Mouse (Mus musculus): Measurements from ENCODE around the gene Grap2. TPM values are rescaled to one million over a fixed set of nuclear protein-coding genes. Genes with fewer than 3 reads are reported as not detected.
A peak's percentile ranks its signal among the peaks of the same experiment; 100 is the strongest.

Gene Grap2
- total RNA-seq, 2 experiments from 2014 or later, result 1.6 to 2.0 TPM

DNA sequence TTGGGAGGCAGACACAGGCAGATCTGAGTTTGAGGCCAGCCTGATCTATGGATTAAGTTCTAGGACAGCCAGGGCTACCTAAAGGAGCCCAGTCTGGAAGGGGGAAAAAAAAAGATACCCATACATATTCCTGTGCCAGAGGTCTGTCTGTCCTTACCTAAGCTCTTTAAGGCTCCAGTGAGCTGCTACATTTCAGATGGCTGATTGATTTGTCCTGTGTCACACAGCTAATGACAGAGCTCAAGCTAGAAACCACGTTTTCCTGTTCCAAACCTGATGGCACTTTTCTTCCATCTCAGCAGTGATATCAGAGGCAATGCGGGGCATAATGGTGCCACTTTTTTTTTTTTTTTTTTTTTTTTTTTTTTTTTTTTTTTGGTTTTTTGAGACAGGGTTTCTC lies 58.9 kb downstream of the Grap2 start:
- DNase-seq, result no peak
- intact Hi-C loops (cut with DNase I), result no loop called here

DNA sequence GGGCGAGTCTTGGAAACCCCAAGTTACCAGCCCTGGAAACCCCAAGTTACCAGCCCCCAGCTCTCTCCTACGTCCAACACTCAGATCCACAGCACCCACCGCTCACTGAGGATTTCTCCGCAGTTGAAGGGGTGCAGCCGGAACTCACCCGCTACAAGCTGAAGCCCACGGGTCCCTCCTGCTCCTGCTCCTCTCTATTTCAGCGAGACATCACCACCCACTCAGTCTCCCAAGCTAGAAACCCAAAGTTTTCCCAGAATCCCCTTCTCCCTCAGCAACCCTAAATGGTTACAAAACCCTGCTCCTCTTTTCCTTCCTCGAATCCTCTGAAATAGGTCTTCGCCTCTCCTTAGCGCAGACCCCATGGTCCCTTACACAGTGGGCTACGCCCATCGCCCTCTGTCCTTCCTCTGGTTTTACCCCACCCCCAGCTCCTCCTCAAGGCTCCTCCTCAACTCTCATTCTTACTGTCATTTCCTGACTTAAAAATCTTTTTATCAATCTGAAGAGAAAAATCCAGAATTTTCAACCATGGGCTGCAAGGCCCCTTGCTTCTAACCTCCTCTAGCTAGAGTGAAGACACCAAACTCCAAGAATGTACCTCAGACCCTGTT lies 60.0 kb downstream of the Grap2 start:
- no peak for DNase-seq
- intact Hi-C loops (cut with DNase I), result no loop called here

DNA sequence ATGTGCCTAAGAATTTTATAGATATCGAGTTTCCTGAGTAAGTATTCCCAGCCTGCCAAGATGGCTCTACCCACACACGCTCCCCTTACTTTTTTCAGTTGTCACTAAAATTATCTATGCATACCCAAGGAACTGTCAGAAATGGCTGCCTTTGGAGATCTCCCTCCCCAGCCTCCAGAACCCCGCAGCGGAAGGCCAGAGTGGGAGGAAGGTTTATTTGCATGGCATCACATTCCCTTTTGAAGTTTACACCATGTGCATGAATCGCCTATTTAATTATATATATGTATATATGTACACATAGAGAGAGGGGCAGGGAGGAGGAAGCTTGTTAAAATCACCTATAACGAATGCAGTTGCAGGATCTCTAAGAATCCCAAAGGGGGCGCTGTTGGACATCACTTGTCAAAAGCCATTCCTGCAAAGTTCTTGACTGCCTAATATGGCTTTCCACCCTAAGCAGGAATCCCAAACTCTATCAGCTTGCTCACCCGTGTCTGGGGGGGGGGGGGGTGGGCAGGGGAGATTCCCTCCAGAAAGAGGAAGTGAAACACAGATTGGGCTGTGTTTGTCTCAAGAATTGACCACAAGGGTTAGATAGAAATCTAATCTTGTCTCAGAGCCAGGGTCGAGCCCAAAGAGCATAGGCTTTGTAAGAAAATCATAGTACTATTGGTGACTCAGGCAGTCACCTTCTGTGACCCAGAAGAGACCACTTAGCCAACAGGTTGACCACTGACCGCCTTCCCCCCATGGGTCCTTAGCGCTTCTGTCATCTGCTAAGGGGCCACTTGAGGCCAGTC lies 62.2 kb downstream of the Grap2 start:
- peak; percentile 30 to 57 for DNase-seq
- intact Hi-C loops (cut with DNase I), result loop anchor here (2.0 kb wide), 1 partner anchor 60 kb away; no protein-coding TSS in a partner anchor

DNA sequence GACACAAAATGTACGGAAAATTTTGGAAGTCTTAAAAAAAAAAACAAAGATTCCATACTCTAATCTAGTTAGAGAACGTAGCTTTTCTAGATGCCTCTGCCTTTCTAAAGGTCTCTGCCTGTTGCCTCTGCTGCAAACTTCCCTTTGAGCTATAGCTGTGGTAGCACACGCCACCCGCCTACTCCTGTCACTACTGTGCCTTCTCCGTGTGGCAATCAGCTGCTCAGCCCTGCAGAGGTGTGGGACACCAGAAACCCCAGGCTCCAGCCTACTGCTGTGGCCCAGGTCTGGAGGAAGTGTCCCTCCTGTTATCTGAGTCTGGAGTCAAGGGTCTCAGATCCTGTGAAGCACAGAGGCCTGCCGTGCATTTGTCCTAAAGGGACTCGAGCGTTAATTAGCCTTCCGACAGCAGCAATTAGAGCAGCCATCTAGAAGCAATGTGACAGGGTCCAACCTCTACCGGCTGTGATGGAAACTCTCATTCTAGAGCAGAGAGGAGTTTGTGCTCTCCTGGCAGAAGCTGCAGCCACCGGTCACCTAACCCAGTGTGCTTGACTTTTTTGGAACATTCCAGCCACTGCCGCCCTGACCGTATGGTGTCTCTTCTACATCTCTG lies 64.5 kb downstream of the Grap2 start:
- no peak for DNase-seq
- intact Hi-C loops (cut with DNase I), result no loop called here

DNA sequence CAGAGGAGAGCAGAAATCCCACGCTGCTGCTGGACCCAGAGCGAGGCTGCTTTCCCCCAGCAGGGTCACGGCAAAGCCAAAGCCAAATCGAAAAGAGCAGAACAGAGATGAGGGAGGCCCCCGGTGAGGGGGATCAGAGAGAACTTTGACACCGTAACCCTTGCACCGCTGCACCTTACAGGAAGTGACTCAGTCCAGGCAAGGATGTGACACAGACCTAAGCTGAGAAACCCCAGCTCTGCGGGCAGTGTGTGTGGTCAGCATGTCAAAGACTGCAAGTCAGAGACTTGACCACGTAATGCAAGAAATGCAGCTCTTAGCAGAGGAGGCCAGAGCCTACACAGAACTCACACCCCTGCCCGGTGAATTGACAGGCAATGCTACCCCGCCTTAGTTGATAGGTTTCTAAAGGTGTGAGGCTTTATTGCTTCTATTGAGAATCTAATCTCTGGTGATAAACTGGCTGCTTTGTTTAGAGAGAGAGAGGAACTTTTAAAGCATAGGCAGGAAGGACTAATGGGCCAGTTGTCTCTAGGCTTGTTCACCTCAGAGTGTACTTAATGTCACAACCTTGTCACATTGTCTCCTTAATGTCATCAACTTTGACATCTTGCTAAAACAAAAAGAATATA lies 66.8 kb downstream of the Grap2 start:
- intact Hi-C loops (cut with DNase I), result no loop called here
- no peak for DNase-seq

DNA sequence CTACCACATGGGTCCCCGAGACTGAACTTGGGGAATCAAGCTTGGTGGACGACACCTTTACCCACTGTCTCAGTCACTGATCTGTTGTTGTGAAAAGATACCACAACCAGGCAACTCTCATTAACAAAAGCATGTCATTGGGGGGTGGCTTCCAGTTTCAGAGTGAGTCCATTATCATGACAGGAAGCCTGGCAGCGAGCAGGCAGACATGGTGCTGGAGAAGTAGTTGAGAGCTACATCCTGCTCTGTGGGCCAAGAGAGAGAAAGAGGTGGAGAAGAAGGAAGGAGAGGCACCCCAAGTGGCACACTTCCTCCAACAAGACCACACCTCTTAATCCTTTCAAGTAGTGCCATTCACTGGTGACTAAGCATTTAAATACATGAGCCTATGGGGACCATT lies 67.5 kb downstream of the Grap2 start:
- intact Hi-C loops (cut with DNase I), result no loop called here

DNA sequence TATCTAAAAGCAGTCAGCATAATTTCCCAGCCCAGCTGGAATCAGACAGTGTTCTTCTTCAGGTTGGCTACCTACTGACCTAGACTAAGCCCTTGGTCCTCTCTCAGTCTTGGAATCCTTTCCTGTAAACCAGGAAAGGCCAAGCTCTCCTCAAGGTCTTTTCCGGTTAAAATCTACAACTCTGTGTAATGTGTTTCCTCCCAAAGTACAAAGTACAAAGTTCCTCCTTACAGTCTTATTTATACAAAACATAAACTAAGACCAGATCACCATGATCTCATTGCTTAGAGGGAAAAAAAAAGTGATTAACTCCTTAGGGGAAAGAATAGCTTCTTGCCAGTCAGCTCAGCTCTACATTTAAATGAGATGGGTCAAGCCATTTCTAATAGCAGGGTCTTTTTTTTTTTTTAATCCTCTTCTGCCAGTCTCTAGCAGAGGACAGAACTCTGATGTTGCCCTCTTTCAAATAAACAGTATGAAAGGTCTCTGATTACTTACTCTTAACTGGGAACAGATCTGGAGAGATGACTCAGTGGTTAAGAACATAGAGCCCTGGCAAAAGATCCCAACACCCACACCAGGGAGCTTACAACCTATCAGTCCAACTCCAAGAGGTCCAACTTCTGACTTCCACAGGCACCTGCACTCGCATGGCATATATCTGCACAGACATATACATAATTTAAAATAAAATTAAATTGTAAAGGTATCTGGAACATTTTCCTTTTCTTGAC lies 69.5 kb downstream of the Grap2 start:
- DNase-seq, result no peak
- intact Hi-C loops (cut with DNase I), result no loop called here

More for the DNA sequence above, 67.5 kb downstream of the Grap2 start:
- no peak for DNase-seq

DNA sequence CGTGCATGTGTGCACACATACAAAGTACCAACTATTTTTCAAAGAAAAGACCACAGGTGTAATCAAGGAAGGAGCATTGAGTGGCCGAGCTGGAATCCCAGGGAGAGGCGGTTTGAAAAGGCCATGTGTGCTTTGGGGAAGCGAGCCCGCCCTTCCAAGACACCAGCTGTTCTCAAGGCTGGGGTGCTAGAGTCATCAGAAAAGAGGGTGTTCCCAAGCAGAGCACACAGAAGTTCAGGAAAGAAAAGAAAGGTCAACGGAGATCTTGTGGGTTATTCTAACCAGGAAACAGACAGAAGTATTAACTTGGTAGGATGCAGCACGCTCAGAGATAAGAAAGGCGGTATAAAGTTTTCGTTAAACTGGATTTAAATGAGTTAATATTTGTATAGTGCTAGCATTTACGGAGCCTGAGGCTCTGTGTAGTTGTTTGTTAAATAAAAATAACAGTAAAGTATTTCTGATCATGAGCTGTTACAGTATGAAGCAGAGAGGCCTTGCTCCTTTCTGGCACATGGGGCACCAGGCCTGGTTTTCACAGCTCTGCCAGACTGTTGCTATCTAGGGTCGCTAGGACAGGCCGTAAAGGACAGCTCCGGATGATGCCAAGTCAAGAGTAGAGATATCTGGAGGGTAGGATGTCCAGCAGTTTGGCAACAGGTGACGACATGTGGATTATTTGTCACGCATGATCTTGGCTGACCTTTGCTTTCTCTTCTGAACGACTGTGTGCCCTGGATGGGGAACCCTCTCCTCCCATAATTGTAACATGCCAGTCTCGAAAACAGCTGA lies 72.8 kb downstream of the Grap2 start:
- DNase-seq, result peak in 1 of 2 experiments; percentile 19
- intact Hi-C loops (cut with DNase I), result no loop called here

DNA sequence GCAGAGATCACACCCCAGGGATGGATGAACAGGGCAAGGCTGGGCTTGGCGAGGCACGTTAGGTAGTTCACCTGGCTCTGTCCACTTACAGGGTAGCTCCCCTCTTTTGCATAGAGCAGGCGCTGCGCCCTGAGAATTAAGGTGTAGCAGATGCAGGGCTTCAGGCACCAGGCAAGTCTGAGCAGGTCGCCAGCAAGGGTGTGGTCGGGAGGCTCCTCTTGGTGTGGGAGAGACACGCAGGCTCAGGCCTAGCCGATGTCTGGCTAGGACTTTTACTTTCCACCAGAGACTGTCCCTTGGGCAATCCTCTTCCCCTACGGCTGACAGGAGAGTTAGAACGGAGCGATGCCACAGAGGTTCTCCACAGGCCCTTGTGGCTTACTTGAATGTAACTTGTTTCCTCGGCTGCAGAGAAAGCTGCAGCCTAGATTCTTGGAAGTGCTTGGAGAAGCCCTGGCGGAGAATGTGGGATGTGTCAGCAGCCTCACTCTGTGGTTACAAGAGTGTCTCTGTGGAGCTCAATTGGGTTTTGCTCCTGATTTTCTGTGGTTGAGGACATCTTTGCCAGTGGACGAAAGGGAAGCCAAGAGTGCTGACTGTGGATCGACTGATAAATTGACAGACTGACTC lies 76.7 kb downstream of the Grap2 start:
- DNase-seq, result no peak
- intact Hi-C loops (cut with DNase I), result no loop called here

DNA sequence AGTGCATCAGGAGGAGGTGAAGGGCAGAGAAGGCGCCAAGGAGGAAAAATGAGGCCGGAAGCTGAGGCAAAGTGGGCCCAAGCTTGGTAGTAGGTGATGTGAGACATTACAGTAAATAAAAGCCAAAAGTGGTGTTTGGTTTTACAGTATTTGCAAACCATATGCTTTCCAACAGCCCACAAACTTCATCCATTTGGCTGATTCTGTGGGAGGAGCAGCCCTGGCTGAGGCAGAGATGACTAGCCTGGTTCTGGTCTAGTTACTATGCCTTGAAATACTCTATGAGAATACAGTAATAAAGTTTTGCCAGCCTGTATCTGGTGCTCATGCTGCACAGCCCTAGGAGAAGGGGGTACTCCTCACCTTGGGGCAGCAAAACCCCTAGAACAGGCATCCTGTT lies 78.0 kb downstream of the Grap2 start:
- intact Hi-C loops (cut with DNase I), result no loop called here
- DNase-seq, result no peak

DNA sequence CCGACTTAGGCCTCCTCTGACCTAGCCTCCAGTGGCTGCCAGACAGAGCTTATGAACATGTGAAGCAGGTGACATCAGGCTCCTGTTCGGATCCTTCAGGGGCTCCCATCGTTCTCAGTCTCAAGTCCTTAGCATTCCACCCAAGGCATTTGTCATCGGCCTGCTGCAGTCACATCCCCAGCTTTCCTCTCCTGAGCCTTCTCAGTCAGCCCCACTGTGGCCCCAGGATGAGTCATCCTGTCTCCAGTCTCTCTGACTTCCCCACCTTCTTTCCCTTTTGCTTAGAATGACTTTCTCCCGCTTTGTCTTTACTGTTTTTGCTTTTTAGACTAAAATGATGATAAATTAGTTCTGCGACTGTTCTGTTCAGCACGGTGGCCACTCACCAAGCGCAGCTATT lies 81.5 kb downstream of the Grap2 start:
- intact Hi-C loops (cut with DNase I), result no loop called here
- no peak for DNase-seq

DNA sequence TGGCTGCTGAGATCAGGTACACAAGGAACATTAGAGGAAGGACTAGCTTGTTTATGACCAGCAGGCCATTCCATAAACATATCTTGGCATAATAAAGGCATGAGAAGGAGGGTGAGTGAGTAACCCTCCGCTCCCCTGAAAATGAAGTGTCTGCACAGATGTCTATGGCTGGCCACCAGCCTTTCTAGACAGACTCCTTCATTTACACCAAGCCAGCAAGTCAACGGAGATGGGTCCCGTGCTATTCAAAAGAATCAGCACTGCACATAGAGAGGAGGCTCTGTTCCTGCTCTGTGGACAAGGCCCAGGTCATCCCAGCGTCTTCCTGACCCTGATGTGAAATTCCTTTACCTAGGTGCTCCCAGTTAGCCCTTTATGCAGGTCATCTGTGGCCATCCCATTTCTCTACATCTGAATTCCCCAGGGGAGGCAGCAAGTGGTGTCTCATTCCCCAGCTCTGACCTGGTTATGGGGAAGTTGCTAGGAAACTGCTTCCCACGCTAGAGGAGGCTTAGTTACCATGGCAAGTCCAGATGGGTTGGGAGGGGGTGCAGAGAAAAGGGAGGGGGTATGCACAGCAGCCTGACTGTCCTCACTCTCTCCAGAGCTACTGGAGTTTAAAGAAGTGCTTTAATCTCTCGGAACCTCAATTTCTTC lies 86.5 kb downstream of the Grap2 start:
- DNase-seq, result no peak
- intact Hi-C loops (cut with DNase I), result no loop called here

DNA sequence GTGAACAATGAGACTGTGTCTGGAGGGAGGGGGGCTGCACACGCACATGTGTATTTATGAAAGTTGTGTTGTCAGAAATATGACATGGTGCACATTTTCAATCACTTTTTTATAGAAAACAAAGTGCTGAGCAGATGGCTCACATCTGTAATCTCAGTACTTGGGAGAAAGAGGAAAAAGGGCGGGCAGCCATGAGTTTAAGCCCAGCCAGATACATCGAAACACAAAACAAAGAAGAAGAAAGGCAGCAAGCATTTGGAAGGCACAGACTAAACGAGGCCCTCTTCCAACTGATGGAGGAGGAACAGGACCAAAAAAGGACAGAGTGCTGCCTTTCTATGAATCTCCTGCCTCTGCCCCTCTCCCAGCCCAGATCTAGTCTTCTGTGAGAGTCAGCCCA lies 88.6 kb downstream of the Grap2 start:
- intact Hi-C loops (cut with DNase I), result no loop called here
- DNase-seq, result peak; percentile 38 to 43

DNA sequence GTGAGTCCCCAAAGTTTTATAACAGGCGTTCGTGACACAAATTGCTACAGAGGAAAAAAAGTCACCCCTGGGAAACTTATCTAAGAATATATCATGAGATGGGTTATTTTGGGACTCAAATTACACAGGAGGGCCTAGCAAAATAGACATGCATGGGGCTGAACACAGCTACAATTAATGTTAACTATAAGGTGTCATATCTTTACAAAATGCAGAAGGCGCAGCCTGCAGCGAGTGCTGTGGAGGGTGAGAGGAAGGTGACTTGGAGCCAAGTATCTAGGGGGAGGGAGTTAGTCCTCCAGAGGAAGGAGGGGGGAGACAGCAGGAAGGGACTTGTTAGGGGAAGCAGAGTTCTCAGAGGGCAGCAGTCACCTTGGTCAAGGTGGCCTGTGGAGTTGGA lies 92.0 kb downstream of the Grap2 start:
- intact Hi-C loops (cut with DNase I), result no loop called here
- DNase-seq, result no peak

DNA sequence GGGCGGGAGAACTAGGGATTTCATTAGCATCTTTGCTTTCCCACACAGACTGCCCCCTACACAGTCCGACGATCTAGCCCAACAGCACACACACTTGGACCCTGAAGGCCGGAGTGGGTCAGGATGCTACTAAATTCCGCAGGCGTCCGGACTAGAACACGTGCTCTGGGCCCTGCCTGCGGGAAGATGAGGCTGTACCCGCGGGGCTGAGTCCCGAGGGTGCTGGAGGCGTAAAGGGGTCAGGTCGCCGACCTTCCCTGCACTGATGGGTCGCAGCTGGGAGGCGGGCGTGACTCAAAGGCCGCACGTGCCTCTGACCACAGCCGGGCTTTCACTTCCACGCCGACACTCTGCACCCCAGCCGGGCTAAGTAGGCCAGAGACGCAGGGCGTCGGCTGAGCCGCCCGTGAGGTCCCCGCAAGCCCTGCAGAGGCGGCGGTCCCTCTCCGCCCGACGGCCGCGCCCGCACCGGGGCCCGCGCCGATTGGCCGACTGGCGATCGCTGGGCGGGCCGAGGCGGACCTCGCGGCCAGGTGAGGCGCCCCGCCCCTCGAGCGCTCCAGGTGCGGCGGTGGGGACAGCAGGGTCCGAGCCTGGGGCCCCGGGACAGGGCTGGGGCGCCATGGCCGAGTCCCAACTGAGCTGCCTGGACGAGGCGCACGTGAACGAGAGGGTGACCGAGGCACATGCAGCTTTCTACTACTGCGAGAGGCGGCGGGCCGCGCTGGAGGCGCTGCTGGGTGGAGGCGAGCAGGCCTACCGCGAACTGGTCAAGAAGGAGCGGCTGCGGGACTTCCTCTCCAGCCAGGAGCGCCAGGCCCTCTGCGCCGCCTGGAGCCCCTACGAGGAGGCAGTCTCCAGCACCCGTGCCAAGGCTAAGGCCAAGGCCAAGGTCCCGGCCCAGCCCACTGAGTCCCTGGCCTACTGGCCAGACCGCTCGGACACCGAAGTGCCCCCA lies 99.2 kb downstream of the Grap2 start, which contains the start of gene Fam83f:
Gene Fam83f, plus strand, starts transcription at position 553 of the 958 bp plus-strand sequence.
- intact Hi-C loops (cut with DNase I), result no loop called here
- DNase-seq, result peak; percentile 45 to 66

DNA sequence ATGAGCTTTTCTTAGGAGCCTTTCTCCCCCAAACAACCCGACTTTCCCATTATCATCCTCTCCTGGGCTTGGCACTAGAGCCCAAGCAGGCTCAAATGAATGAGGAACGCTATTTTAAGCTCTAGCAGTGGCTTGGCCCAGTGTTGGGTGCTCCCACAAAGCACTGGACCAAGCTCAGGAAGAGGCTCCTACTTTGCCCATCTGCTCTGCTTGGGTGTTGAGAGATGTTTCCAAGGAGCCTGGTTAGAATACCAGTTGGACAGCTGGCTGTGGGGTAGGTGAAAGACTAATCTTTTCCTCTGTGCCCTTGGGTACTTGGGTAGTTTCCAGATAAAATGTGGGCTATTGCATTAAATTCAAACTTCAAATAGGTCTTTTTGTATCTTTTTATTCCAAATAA lies 100.4 kb downstream of the Grap2 start:
- DNase-seq, result no peak
- intact Hi-C loops (cut with DNase I), result no loop called here

DNA sequence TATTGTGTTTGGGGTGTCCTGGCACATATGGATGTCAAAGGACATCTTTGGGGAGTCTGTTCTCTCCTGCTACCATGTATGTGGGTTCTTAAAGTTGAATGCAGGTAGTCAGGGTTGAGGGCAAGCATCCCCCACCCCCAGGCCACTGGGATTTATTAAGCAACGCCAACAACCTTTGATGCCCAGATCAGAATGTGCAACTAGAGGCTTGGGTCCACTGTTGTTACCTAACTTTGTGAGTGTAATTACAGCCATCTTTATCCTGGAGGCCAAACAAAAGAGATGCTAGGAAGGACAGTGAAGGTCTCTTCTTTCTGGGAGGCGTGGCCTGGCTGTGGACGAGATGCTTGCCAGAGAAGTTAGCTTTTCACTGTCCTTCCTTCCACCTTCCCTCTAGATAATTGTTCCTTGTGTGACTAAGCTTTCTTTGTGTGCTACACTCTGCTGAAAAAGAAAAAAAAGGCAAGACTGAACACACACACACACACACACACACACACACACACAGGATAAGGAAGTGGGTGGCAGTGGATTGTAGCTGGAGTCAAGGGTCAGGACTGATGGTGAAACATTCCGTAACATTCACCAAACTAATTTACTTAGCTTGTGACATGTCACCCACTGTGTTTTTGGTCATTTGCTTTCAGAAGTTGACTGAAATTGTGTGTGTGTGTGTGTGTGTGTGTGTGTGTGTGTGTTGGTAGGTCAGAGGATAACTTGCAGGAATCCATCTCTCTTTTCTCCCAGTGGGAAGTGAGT lies 101.1 kb downstream of the Grap2 start:
- intact Hi-C loops (cut with DNase I), result no loop called here

More for the DNA sequence above, 101.1 kb downstream of the Grap2 start:
- DNase-seq, result no peak

Data from heart, postnatal 10 days (tissue).